ENCODE assay signal across 18 mouse cellular contexts in genomic region chr2:37760633-37761032, GRCm38 (mm10). TPM values are rescaled to one million over a fixed set of nuclear protein-coding genes. Genes with fewer than 3 reads are reported as not detected.
"Had no signal": no experiment of that assay in that cellular context is flagged by ENCODE, and none has a peak within 500 bp of the region (broad histone marks: within the 10 kb centered on the region; RNA-seq: fewer than 3 reads in every experiment).

No protein-coding gene starts in this region.

- H3K27ac ChIP-seq: kidney, postnatal 0 days; limb, embryonic 12.5 days; liver, embryonic 13.5 days; lung, embryonic 15.5 days; macrophage; midbrain, embryonic 13.5 days; stomach, embryonic 15.5 days had no signal

- DNase-seq: kidney, adult 11 months; kidney, adult 9 months; kidney, postnatal 36 days; liver; liver, embryonic 13.5 days; liver, postnatal 0 days; lung, postnatal 14 days; right cerebral cortex, postnatal 14 days had no signal

- H3K4me3 ChIP-seq: limb, embryonic 12.5 days; liver, embryonic 13.5 days; lung, embryonic 15.5 days; megakaryocyte, embryonic 14.5 days; midbrain, embryonic 13.5 days; myocyte; stomach, embryonic 15.5 days had no signal

RNA-seq across cellular contexts. Expression of gene Crb2, which starts 15.4 kb away (rescaled TPM):
- total RNA-seq: neutrophil, adult 5-6 weeks had no signal
- polyA plus RNA-seq: inflammation-experienced regulatory T-cells, adult 6 months; macrophage; myocyte had no signal
